Mouse (Mus musculus): ENCODE measurements at regions not wholly inside any gene's neighbourhood (a gene's known extent, or its start where the extent isn't known, plus 50 kb on each side); places are given as distances from the start of the nearest gene placed in this dataset.
"Not testable (repeated sequence)": the region's sequence is repeated elsewhere in the genome, so short reads cannot be mapped to it uniquely, and the experiment has no call there.

- Histone ChIP-seq H3K9ac (ENCODE audit: low read depth, low read length) (no peak overlapping the region), H3K4me3 (no peak overlapping the region), H3K36me3 (ENCODE audit: control insufficient read depth, insufficient read depth, low read length) (no peaks in the 10 kb centered on the region), H3K27ac (no peak overlapping the region), H3K79me2 (replicated peaks; ENCODE audit: control insufficient read depth, insufficient read depth, low read length) (no peaks in the 10 kb centered on the region), H3K27me3 (ENCODE audit: control insufficient read depth, insufficient read depth, low read length) (no peaks in the 10 kb centered on the region), H3K4me1 (ENCODE audit: control insufficient read depth, insufficient read depth, low read length) (no peaks in the 10 kb centered on the region)
- intact Hi-C loops (cut with DNase I), result no loop called here
- no peak for TF ChIP-seq POLR2A (IDR thresholded peaks at IDR 0.05; ENCODE audit: insufficient read depth, low read depth, low read length)
- TF ChIP-seq CTCF (IDR thresholded peaks at IDR 0.05), result no peak
- no peak for DNase-seq
Measured at GRCm38 (mm10) chr1:16904690-16905089, 811.6 kb upstream of the 4930444P10Rik start.

- 63% methylated on average over 3 of the region's 3 CpGs for WGBS
- H3K27me3 ChIP-seq (ENCODE audit: control insufficient read depth, insufficient read depth, low read length); H3K27ac ChIP-seq; intact Hi-C loops (cut with DNase I); H3K4me3 ChIP-seq; H3K79me2 ChIP-seq (replicated peaks; ENCODE audit: control insufficient read depth, insufficient read depth, low read length); DNase-seq; H3K4me1 ChIP-seq (ENCODE audit: control insufficient read depth, insufficient read depth, low read length); H3K36me3 ChIP-seq (ENCODE audit: control insufficient read depth, insufficient read depth, low read length); H3K9ac ChIP-seq (ENCODE audit: low read depth, low read length): not testable (repeated sequence)
Measured at GRCm38 (mm10) chr1:16868383-16868782, 775.3 kb upstream of the 4930444P10Rik start.

GRCm38 (mm10) chr1:16867086-16867835, 774.1 kb upstream of the 4930444P10Rik start:
- WGBS, result 74% methylated on average over 6 of the region's 6 CpGs
- intact Hi-C loops (cut with DNase I); H3K27me3 ChIP-seq (ENCODE audit: control insufficient read depth, insufficient read depth, low read length); DNase-seq; H3K36me3 ChIP-seq (ENCODE audit: control insufficient read depth, insufficient read depth, low read length); H3K4me1 ChIP-seq (ENCODE audit: control insufficient read depth, insufficient read depth, low read length); H3K9ac ChIP-seq (ENCODE audit: low read depth, low read length); H3K79me2 ChIP-seq (replicated peaks; ENCODE audit: control insufficient read depth, insufficient read depth, low read length); H3K4me3 ChIP-seq; H3K27ac ChIP-seq: not testable (repeated sequence)

- DNase-seq, result no peak
- TF ChIP-seq POLR2A (IDR thresholded peaks at IDR 0.05; ENCODE audit: insufficient read depth, low read depth, low read length) (no peak), EP300 (IDR thresholded peaks at IDR 0.05; ENCODE audit: insufficient read depth, low read depth, low read length) (no peak), CTCF (IDR thresholded peaks at IDR 0.05) (no peak)
- Histone ChIP-seq H3K4me1 (ENCODE audit: control insufficient read depth, insufficient read depth, low read length) (no peaks in the 10 kb centered on the region), H3K27me3 (ENCODE audit: control insufficient read depth, insufficient read depth, low read length) (no peaks in the 10 kb centered on the region), H3K4me3 (no peak overlapping the region), H3K9ac (ENCODE audit: low read depth, low read length) (no peak overlapping the region), H3K36me3 (ENCODE audit: control insufficient read depth, insufficient read depth, low read length) (no peaks in the 10 kb centered on the region), H3K27ac (no peak overlapping the region), H3K79me2 (replicated peaks; ENCODE audit: control insufficient read depth, insufficient read depth, low read length) (no peaks in the 10 kb centered on the region)
- intact Hi-C loops (cut with DNase I), result no loop called here
Measured at GRCm38 (mm10) chr1:16837111-16837510, 744.0 kb upstream of the 4930444P10Rik start.

- H3K27ac ChIP-seq; intact Hi-C loops (cut with DNase I); H3K4me3 ChIP-seq: not testable (repeated sequence)
Measured at GRCm38 (mm10) chr1:16824709-16825108, 731.6 kb upstream of the 4930444P10Rik start.

GRCm38 (mm10) chr1:16824057-16824456, 730.9 kb upstream of the 4930444P10Rik start:
- Histone ChIP-seq H3K79me2 (replicated peaks; ENCODE audit: control insufficient read depth, insufficient read depth, low read length) (no peaks in the 10 kb centered on the region), H3K36me3 (ENCODE audit: control insufficient read depth, insufficient read depth, low read length) (no peaks in the 10 kb centered on the region), H3K27ac (no peak overlapping the region), H3K9ac (ENCODE audit: low read depth, low read length) (no peak overlapping the region), H3K4me1 (ENCODE audit: control insufficient read depth, insufficient read depth, low read length) (no peaks in the 10 kb centered on the region), H3K27me3 (ENCODE audit: control insufficient read depth, insufficient read depth, low read length) (no peaks in the 10 kb centered on the region), H3K4me3 (no peak overlapping the region)
- WGBS, result 59% methylated on average over 3 of the region's 3 CpGs
- intact Hi-C loops (cut with DNase I), result no loop called here
- TF ChIP-seq CTCF (IDR thresholded peaks at IDR 0.05), result no peak
- TF ChIP-seq POLR2A (IDR thresholded peaks at IDR 0.05; ENCODE audit: insufficient read depth, low read depth, low read length), result no peak
- no peak for TF ChIP-seq EP300 (IDR thresholded peaks at IDR 0.05; ENCODE audit: insufficient read depth, low read depth, low read length)
- DNase-seq, result no peak

More at GRCm38 (mm10) chr1:16824709-16825108, 731.6 kb upstream of the 4930444P10Rik start:
- not testable (repeated sequence) for H3K79me2 ChIP-seq (replicated peaks; ENCODE audit: control insufficient read depth, insufficient read depth, low read length); H3K27me3 ChIP-seq (ENCODE audit: control insufficient read depth, insufficient read depth, low read length); DNase-seq; H3K36me3 ChIP-seq (ENCODE audit: control insufficient read depth, insufficient read depth, low read length); H3K4me1 ChIP-seq (ENCODE audit: control insufficient read depth, insufficient read depth, low read length); H3K9ac ChIP-seq (ENCODE audit: low read depth, low read length)
- whole genome bisulfite sequencing, result 80% methylated on average over 4 of the region's 4 CpGs

GRCm38 (mm10) chr1:16821186-16821585, 728.1 kb upstream of the 4930444P10Rik start:
- Histone ChIP-seq H3K36me3 (ENCODE audit: control insufficient read depth, insufficient read depth, low read length) (no peaks in the 10 kb centered on the region), H3K27ac (no peak overlapping the region), H3K9ac (ENCODE audit: low read depth, low read length) (no peak overlapping the region), H3K4me3 (no peak overlapping the region), H3K79me2 (replicated peaks; ENCODE audit: control insufficient read depth, insufficient read depth, low read length) (no peaks in the 10 kb centered on the region), H3K4me1 (ENCODE audit: control insufficient read depth, insufficient read depth, low read length) (no peaks in the 10 kb centered on the region), H3K27me3 (ENCODE audit: control insufficient read depth, insufficient read depth, low read length) (no peaks in the 10 kb centered on the region)
- 57% methylated on average over 2 of the region's 2 CpGs for WGBS
- intact Hi-C loops (cut with DNase I), result no loop called here
- TF ChIP-seq CTCF (IDR thresholded peaks at IDR 0.05), result no peak
- TF ChIP-seq POLR2A (IDR thresholded peaks at IDR 0.05; ENCODE audit: insufficient read depth, low read depth, low read length), result no peak
- no peak for TF ChIP-seq EP300 (IDR thresholded peaks at IDR 0.05; ENCODE audit: insufficient read depth, low read depth, low read length)
- DNase-seq, result no peak
